Mouse (Mus musculus) mesoderm, embryonic 11.5 days (tissue): ENCODE data around the gene Olfr1102.

ENCODE experiments used
- DNase-seq: peaks from one replicate; pipeline ENCODE4 v3.0.0-alpha.2; 2012; ENCODE audit warnings: low read depth, low spot score

Olfr1102 gene

GRCm38 (mm10) chr2:86998098-86998497 lies at the start of gene Olfr1102:
Gene Olfr1102, plus strand, starts transcription at chr2:86998398.
- DNase-seq, result no peak

- DNase-seq, result no peak
Measured at GRCm38 (mm10) chr2:86960593-86960992, 37.6 kb upstream of the Olfr1102 start, which contains the start of gene Olfr1099. Gene Olfr1099, minus strand, starts transcription at chr2:86960693.

DNA sequence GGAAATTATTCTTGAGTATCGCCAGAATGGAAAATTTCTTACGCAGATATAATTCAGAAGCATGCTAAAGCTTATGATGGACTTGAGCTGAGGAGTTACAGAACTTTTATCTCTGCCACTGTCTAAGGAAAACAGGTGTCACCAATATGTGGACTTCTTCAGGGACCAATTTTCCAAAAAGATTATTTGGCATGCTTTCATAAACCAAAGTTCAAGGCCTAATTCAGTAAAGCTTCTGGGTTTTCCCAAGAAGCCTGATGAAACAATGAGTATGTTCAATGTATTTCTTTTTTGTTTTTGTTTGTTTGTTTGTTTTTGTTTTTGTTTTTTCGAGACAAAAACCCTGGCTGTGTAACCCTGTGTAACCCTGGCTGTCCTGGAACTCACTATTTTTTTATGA lies 18.3 kb upstream of the Olfr1102 start, which contains the start of gene Olfr1100:
Gene Olfr1100 (minus strand): TSS at position 101 of the 400 bp plus-strand sequence.
- no peak for DNase-seq

GRCm38 (mm10) chr2:86991121-86991520 lies 7.1 kb upstream of the Olfr1102 start, which contains the start of gene Olfr1101:
Gene Olfr1101, minus strand, starts transcription at chr2:86991221.
- no peak for DNase-seq

DNA sequence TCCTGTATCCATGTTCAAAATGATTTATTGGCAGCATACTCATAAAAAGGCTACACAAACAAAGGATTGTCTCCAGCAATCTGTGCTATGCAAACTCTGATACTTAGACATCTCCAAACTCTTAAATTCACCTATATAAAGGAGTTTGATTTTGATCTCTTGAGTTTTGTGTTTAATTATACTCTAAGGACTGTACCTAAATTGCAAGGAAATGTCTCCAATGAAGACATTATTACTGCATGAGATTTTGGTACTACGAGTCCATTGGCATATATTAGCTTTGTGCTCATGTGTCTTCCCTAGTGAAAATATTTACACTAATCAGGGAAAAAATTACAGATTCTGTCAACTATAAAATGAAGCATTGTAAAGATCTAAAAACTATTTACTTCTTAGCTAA lies 28.8 kb downstream of the Olfr1102 start, which contains the start of gene Olfr1104:
Gene Olfr1104 (minus strand): TSS at position 101 of the 400 bp plus-strand sequence.
- no peak for DNase-seq

GRCm38 (mm10) chr2:87036431-87036830 lies 38.2 kb downstream of the Olfr1102 start, which contains the start of gene Olfr1105:
Gene Olfr1105, minus strand, starts transcription at chr2:87036531.
- DNase-seq, result no peak

DNA sequence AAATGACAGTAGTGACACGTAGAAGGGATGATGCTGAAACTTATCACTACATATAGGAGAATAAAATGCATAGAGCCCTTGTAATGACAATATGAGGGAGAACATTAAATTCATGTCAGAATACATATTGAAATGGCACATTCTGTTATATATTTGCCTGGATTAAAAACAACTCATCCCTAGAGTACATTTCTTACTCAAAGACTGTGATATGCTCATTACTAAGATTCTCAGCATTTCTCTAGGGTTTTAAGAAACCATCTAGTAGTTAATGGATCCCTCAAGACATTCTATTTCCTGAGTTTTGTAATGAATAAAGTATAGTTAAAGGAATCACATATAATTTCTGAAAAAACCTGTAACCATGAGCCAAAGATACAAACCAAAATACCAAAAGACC lies 54.0 kb downstream of the Olfr1102 start, which contains the start of gene Olfr1106:
Gene Olfr1106 (minus strand): TSS at position 101 of the 400 bp plus-strand sequence.
- no peak for DNase-seq
